Mouse (Mus musculus) embryonic fibroblast, embryonic 13.5 days (primary cell): ENCODE measurements around the gene Tmem136.

Source experiments
- CTCF ChIP-seq: IDR thresholded peaks from 2 replicates; pipeline ENCODE4 v1.5.1; 2011; ENCODE audit warnings: mild to moderate bottlenecking, control low read depth, low read length, moderate library complexity, borderline replicate concordance; ENCODE audit not compliant: insufficient read depth
- POLR2A ChIP-seq: IDR thresholded peaks from 2 replicates; pipeline ENCODE4 v1.6.1; 2011; ENCODE audit warnings: low read depth, mild to moderate bottlenecking, control low read depth, low read length, moderate library complexity

- TF ChIP-seq CTCF: no peak
- TF ChIP-seq POLR2A: peak; percentile 67
These were observed at the start of gene Tmem136 for GRCm38 (mm10) chr9:43116134-43116996.
